Mouse (Mus musculus): ENCODE results near the gene Rbfox1. TPM values are rescaled to one million over a fixed set of nuclear protein-coding genes. Genes with fewer than 3 reads are reported as not detected.

The Rbfox1 gene
- polyA plus RNA-seq, 1 experiment from 2014 or later, result 75.8 TPM

DNA sequence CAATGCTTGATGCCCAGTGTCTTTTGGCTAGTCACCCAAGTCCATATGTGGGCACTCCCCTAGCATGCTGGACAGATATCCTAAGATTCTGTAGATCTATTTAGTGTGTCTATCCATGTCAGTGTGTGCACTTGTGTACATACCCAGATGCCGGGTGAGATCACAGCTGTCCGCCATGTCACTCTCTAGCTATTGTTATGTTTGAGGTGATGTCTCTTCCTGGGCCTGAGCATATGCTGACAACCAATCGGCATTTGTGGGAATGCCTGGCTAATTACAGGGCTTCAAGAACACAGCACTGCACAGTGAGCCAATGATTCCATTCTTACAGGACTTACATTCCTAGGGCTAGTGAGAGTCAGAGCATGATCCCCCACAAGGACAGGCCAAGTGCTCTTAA is 1208.5 kb downstream of the Rbfox1 start:
- DNase-seq (ENCODE audit: low spot score) (no peak), ATAC-seq (no peak)
- H3K4me2 ChIP-seq (ENCODE audit: low read length), result no peak overlapping the region

DNA sequence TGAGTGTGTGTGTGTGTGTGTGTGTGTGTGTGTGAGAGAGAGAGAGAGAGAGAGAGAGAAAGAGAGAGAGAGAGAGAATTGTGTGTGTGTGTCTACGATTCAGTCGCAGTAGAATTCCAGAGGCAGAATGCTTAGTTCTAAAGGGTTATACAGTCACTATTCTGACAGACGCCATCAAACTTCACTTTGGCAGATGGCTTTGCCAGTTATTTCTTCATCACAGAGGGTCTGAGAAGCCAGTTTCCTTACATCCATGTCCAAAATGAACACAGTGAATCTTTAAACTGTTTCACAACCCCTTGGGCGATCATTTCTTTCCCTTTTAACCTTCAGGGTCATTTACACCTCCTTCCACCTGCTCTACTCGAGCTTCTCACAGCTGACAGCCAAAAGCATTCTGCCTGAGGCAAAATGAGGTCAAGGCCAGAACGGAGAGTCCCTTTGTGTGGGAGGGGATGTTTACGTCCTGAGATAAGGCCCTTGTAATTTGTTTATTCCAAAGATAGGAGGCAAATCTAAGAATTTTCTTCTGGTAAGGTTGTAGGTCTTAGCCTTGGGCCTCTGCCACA is 1209.1 kb downstream of the Rbfox1 start:
- Histone ChIP-seq H3K9me3 (replicated peaks; ENCODE audit: control insufficient read depth, low read length) (no peaks in the 10 kb centered on the region), H3K36me3 (ENCODE audit: control insufficient read depth, insufficient read depth, low read length) (no peaks in the 10 kb centered on the region), H3K4me1 (ENCODE audit: control insufficient read depth, insufficient read depth, low read length) (no peaks in the 10 kb centered on the region), H3K9ac (ENCODE audit: low read length) (no peak overlapping the region), H3K27ac (ENCODE audit: low read depth, low read length) (no peak overlapping the region), H3K27me3 (replicated peaks; ENCODE audit: control insufficient read depth, insufficient read depth, low read length) (no peaks in the 10 kb centered on the region), H3K4me2 (ENCODE audit: low read length) (no peak overlapping the region), H3K4me3 (ENCODE audit: low read depth, low read length) (no peak overlapping the region)
- ATAC-seq (no peak), DNase-seq (ENCODE audit: low spot score) (no peak)
- 76% methylated on average over 7 of the region's 7 CpGs for WGBS

More for the DNA sequence above, 1208.5 kb downstream of the Rbfox1 start:
- H3K36me3 ChIP-seq (ENCODE audit: control insufficient read depth, insufficient read depth, low read length), result no peaks in the 10 kb centered on the region
- H3K27me3 ChIP-seq (replicated peaks; ENCODE audit: control insufficient read depth, insufficient read depth, low read length), result no peaks in the 10 kb centered on the region
- peaks cover 2% of the 10 kb centered on the region; the same call in 1 of the 2 replicates for H3K4me1 ChIP-seq (ENCODE audit: control insufficient read depth, insufficient read depth, low read length)
- H3K9me3 ChIP-seq (replicated peaks; ENCODE audit: control insufficient read depth, low read length), result no peaks in the 10 kb centered on the region
- H3K27ac ChIP-seq (ENCODE audit: low read depth, low read length), result no peak overlapping the region
- no peak overlapping the region for H3K9ac ChIP-seq (ENCODE audit: low read length)
- no peak overlapping the region for H3K4me3 ChIP-seq (ENCODE audit: low read depth, low read length)
- 84% methylated on average over 3 of the region's 3 CpGs for WGBS

DNA sequence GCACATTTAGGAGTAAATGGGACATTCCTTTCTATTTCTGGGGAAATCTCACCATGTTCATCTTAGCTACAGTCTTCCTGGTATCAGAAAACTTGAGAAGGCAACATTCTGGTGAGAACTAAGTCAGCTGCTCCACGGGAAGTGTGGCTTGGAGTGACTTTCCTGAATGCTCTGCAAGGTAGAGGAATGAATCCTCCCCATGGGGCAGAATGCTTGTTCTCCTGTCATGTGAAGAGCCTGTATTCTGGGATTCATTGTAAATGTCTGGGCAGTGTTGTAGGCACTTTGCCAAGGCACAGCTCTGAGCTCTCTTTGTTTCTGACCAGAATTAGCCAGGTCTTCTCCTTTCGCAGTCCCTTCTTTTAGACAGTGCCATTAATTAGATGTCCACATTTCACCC is 1211.9 kb downstream of the Rbfox1 start:
- no peak overlapping the region for H3K4me3 ChIP-seq (ENCODE audit: low read depth, low read length)
- DNase-seq (ENCODE audit: low spot score) (no peak), ATAC-seq (no peak)
- H3K4me1 ChIP-seq (ENCODE audit: control insufficient read depth, insufficient read depth, low read length), result no peaks in the 10 kb centered on the region
- H3K9ac ChIP-seq (ENCODE audit: low read length), result no peak overlapping the region
- no peak overlapping the region for H3K4me2 ChIP-seq (ENCODE audit: low read length)
- H3K27me3 ChIP-seq (replicated peaks; ENCODE audit: control insufficient read depth, insufficient read depth, low read length), result no peaks in the 10 kb centered on the region
- no peaks in the 10 kb centered on the region for H3K9me3 ChIP-seq (replicated peaks; ENCODE audit: control insufficient read depth, low read length)
- 65% methylated on average over 2 of the region's 2 CpGs for WGBS
- H3K36me3 ChIP-seq (ENCODE audit: control insufficient read depth, insufficient read depth, low read length), result no peaks in the 10 kb centered on the region
- H3K27ac ChIP-seq (ENCODE audit: low read depth, low read length), result no peak overlapping the region

DNA sequence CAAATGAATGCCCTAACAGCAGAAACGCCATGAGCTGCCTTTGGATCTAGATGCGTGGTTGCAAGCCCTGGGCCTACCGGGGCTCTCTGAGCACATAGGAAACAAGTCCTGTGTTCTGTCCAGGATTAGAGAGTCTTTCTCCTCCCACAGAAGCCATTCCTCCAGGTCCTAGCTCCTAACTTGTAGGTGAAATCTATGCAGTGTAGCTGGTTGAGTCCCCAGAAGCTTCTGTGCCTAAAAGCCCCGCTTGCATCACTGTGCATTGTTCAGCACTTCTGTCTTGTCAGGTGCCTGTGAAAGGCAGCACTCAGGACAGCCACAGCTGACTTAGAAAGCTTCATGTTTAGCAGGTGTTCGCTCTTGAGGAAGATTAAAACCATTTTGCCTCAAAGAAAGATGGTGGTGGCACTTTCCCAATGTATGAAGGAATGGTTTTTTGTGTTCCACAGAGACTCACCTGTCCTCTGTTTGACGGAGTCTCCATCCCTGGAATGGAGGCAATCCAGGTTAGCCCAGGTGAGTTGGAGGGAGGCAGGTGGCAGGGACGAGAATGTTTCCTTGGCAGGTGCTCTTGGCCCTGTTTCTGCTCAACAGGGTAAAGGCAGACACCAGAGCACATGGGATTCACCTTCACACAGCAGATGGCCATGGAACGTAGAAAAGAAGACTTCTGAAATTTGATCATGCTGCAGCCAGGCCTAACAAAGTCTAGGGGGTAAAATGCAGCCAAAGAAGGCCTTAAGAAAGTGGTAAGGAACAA is 1213.0 kb downstream of the Rbfox1 start:
- H3K27me3 ChIP-seq (replicated peaks; ENCODE audit: control insufficient read depth, insufficient read depth, low read length), result no peaks in the 10 kb centered on the region
- no peak for DNase-seq (ENCODE audit: low spot score)
- 89% methylated on average over 8 of the region's 8 CpGs for WGBS
- H3K9me3 ChIP-seq (replicated peaks; ENCODE audit: control insufficient read depth, low read length), result no peaks in the 10 kb centered on the region
- H3K36me3 ChIP-seq (ENCODE audit: control insufficient read depth, insufficient read depth, low read length), result no peaks in the 10 kb centered on the region
- H3K4me2 ChIP-seq (ENCODE audit: low read length), result no peak overlapping the region
- no peak for ATAC-seq
- H3K27ac ChIP-seq (ENCODE audit: low read depth, low read length), result no peak overlapping the region
- no peaks in the 10 kb centered on the region for H3K4me1 ChIP-seq (ENCODE audit: control insufficient read depth, insufficient read depth, low read length)
- H3K4me3 ChIP-seq (ENCODE audit: low read depth, low read length), result no peak overlapping the region
- no peak overlapping the region for H3K9ac ChIP-seq (ENCODE audit: low read length)

DNA sequence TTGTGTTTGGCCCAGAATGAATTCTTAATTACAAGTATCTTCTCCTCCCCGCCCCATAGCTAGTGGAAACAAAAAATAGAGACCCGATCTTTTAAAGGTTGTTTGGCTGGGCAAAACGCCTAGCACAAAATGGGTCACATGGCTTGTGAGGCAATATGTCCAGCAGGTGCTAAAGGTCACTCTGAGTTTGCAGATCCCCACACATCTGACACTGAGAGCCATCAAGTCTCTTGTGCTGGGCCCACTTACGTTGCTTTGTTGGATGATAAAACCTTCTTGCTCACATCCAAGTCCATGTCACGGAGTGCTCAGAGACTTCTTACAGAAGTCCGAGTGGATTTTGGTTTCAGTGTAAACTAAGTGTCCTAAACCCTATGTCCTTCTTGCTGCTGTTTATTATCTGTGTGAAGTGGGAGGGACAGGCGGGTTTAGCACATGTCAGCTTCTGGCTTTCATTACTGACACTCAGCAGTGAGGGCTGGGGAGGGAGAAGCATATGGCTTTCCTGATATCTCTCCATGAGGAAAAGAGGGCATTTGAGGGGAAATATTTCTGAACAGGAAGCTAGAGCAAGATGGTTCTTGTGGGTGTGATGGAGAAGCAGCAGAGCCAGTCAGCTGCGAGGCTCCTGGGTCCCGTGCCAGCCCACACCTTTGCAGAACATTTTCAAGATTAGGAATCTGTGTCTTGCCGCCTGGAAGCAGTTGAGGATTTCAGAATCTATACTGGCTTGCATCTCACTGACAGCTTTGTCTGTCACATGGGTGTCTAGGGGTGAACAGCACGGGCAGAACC is 1214.5 kb downstream of the Rbfox1 start:
- no peak overlapping the region for H3K4me3 ChIP-seq (ENCODE audit: low read depth, low read length)
- DNase-seq (ENCODE audit: low spot score) (peak; percentile 21), ATAC-seq (no peak)
- H3K27me3 ChIP-seq (replicated peaks; ENCODE audit: control insufficient read depth, insufficient read depth, low read length), result no peaks in the 10 kb centered on the region
- no peaks in the 10 kb centered on the region for H3K9me3 ChIP-seq (replicated peaks; ENCODE audit: control insufficient read depth, low read length)
- H3K36me3 ChIP-seq (ENCODE audit: control insufficient read depth, insufficient read depth, low read length), result no peaks in the 10 kb centered on the region
- no peak overlapping the region for H3K27ac ChIP-seq (ENCODE audit: low read depth, low read length)
- H3K4me1 ChIP-seq (ENCODE audit: control insufficient read depth, insufficient read depth, low read length), result no peaks in the 10 kb centered on the region
- WGBS, result 74% methylated on average over 11 of the region's 11 CpGs
- H3K4me2 ChIP-seq (ENCODE audit: low read length), result no peak overlapping the region
- no peak overlapping the region for H3K9ac ChIP-seq (ENCODE audit: low read length)

DNA sequence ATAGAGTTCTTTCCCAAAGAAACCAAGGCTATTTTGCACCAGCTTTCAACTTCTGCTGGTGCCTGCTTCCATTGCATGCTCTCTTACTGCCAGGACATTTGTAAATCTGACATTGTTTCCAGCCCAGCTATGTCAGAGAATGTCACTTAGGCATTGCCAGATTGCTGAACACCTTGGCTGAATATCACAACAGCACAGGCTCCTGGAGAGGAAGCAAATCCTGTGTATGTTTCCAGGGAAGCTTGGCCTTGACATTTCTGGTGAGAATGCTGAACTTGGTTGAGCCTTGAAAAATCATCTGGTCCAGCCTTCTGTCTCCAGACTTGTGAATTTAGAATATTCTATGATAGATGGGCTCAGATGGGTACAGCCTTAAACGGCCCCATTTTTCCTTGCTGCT is 1217.3 kb downstream of the Rbfox1 start:
- ATAC-seq (no peak), DNase-seq (ENCODE audit: low spot score) (no peak)
- Histone ChIP-seq H3K4me1 (ENCODE audit: control insufficient read depth, insufficient read depth, low read length) (peaks cover 2% of the 10 kb centered on the region; the same call in 1 of the 2 replicates), H3K4me3 (ENCODE audit: low read depth, low read length) (no peak overlapping the region), H3K9me3 (replicated peaks; ENCODE audit: control insufficient read depth, low read length) (no peaks in the 10 kb centered on the region), H3K9ac (ENCODE audit: low read length) (no peak overlapping the region), H3K4me2 (ENCODE audit: low read length) (no peak overlapping the region), H3K27ac (ENCODE audit: low read depth, low read length) (no peak overlapping the region), H3K36me3 (ENCODE audit: control insufficient read depth, insufficient read depth, low read length) (no peaks in the 10 kb centered on the region), H3K27me3 (replicated peaks; ENCODE audit: control insufficient read depth, insufficient read depth, low read length) (no peaks in the 10 kb centered on the region)
- 61% methylated on average over 1 of the region's 1 CpGs for WGBS

DNA sequence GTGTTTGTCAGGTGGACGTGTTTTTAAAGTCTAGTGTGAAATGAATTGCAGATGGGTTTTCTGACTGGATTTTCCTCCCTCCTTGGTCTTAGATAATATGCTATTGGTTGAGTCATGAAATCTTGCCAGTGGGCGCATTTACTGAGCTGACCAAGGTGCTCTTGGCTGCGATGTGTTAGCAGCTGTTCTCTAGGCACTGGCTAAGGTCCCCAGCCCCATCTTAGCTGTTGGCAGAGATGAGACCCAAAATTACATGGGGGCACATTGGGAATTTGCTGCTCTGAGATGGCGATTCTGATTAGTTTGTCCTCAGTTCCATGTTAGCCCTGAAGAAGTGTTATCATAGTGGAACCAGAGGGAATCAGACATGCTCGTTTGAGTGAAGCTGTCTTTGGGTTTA is 1218.1 kb downstream of the Rbfox1 start:
- no peaks in the 10 kb centered on the region for H3K9me3 ChIP-seq (replicated peaks; ENCODE audit: control insufficient read depth, low read length)
- no peak overlapping the region for H3K27ac ChIP-seq (ENCODE audit: low read depth, low read length)
- no peaks in the 10 kb centered on the region for H3K27me3 ChIP-seq (replicated peaks; ENCODE audit: control insufficient read depth, insufficient read depth, low read length)
- H3K4me1 ChIP-seq (ENCODE audit: control insufficient read depth, insufficient read depth, low read length), result peaks cover 2% of the 10 kb centered on the region; the same call in 1 of the 2 replicates
- WGBS, result 85% methylated on average over 5 of the region's 5 CpGs
- H3K9ac ChIP-seq (ENCODE audit: low read length), result no peak overlapping the region
- DNase-seq (ENCODE audit: low spot score), result no peak
- no peak for ATAC-seq
- no peak overlapping the region for H3K4me3 ChIP-seq (ENCODE audit: low read depth, low read length)
- no peaks in the 10 kb centered on the region for H3K36me3 ChIP-seq (ENCODE audit: control insufficient read depth, insufficient read depth, low read length)
- no peak overlapping the region for H3K4me2 ChIP-seq (ENCODE audit: low read length)

DNA sequence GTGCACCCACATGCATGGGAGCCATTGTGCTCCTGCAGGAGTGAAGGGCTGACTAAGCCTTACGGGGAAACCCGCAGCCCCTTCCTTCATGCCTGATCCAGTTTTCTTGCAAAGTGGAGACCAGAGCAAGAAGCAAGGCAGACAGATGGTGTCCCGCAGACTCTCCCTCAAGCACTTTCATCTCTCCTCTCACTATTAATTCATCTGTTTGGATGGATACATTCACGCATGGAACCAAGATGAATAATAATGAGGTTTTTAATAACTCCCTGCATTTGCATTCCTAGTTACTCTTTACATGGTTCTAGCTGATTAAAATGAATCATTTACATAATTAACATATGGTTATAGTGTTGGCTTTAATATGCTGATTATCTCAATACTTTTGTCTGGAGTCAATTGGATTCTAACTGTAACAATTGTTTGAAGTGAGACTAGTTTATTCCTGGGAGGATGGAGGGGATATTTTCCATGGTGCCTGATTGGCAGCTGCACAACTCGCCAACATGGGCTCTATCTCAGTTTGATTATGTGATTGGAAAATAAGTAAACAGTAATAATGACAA is 1221.4 kb downstream of the Rbfox1 start:
- H3K4me3 ChIP-seq (ENCODE audit: low read depth, low read length), result no peak overlapping the region
- H3K36me3 ChIP-seq (ENCODE audit: control insufficient read depth, insufficient read depth, low read length), result no peaks in the 10 kb centered on the region
- no peak overlapping the region for H3K27ac ChIP-seq (ENCODE audit: low read depth, low read length)
- WGBS, result 50% methylated on average over 5 of the region's 5 CpGs
- no peak overlapping the region for H3K4me2 ChIP-seq (ENCODE audit: low read length)
- H3K9ac ChIP-seq (ENCODE audit: low read length), result no peak overlapping the region
- DNase-seq (ENCODE audit: low spot score), result peak; percentile 74
- no peaks in the 10 kb centered on the region for H3K9me3 ChIP-seq (replicated peaks; ENCODE audit: control insufficient read depth, low read length)
- peak; percentile 91 for ATAC-seq
- peaks cover 2% of the 10 kb centered on the region; the same call in 1 of the 2 replicates for H3K4me1 ChIP-seq (ENCODE audit: control insufficient read depth, insufficient read depth, low read length)
- H3K27me3 ChIP-seq (replicated peaks; ENCODE audit: control insufficient read depth, insufficient read depth, low read length), result no peaks in the 10 kb centered on the region
